Mouse (Mus musculus) induced T-regulatory cell, adult 2 months (primary cell): ENCODE results near the gene Smad3.

ENCODE experiments used
- DNase-seq: peaks from one replicate; pipeline ENCODE4 v3.0.0-alpha.2; 2012; ENCODE audit warnings: low read depth

Gene Smad3

GRCm38 (mm10) chr9:63772452-63772851 is 14.7 kb upstream of the Smad3 start:
- DNase-seq, result no peak

- no peak for DNase-seq
Measured at GRCm38 (mm10) chr9:63771676-63772075, 13.9 kb upstream of the Smad3 start.

GRCm38 (mm10) chr9:63761367-63762094 is 3.7 kb upstream of the Smad3 start:
- DNase-seq, result peak; percentile 58

- no peak for DNase-seq
Measured at GRCm38 (mm10) chr9:63760783-63761182, 3.0 kb upstream of the Smad3 start.

- DNase-seq, result no peak
Measured at GRCm38 (mm10) chr9:63759973-63760722, 2.4 kb upstream of the Smad3 start.

GRCm38 (mm10) chr9:63758641-63759391 is 1.0 kb upstream of the Smad3 start:
- DNase-seq, result peak; percentile 91

GRCm38 (mm10) chr9:63757462-63757772 is 377 bp downstream of the Smad3 start:
- DNase-seq, result no peak

- peak; percentile 80 for DNase-seq
Measured at GRCm38 (mm10) chr9:63756581-63757461, 973 bp downstream of the Smad3 start.

GRCm38 (mm10) chr9:63755671-63756543 is 1.9 kb downstream of the Smad3 start:
- peak; percentile 67 for DNase-seq

- peak; percentile 63 for DNase-seq
Measured at GRCm38 (mm10) chr9:63754556-63755510, 3.0 kb downstream of the Smad3 start.

GRCm38 (mm10) chr9:63754039-63754438 is 3.8 kb downstream of the Smad3 start:
- no peak for DNase-seq

- peak; percentile 50 for DNase-seq
Measured at GRCm38 (mm10) chr9:63753359-63753758, 4.4 kb downstream of the Smad3 start.

- DNase-seq, result no peak
Measured at GRCm38 (mm10) chr9:63752576-63752975, 5.2 kb downstream of the Smad3 start.

GRCm38 (mm10) chr9:63751325-63751724 is 6.5 kb downstream of the Smad3 start:
- no peak for DNase-seq

GRCm38 (mm10) chr9:63750360-63750974 is 7.3 kb downstream of the Smad3 start:
- DNase-seq, result no peak

- DNase-seq, result peak; percentile 41
Measured at GRCm38 (mm10) chr9:63749296-63749915, 8.4 kb downstream of the Smad3 start.

- no peak for DNase-seq
Measured at GRCm38 (mm10) chr9:63747645-63748295, 10.0 kb downstream of the Smad3 start.

- no peak for DNase-seq
Measured at GRCm38 (mm10) chr9:63746980-63747379, 10.8 kb downstream of the Smad3 start.
